Mouse (Mus musculus) CD4-positive, CD25-positive, alpha-beta regulatory T cell, adult 2 months (primary cell): ENCODE measurements at regions not wholly inside any gene's neighbourhood (a gene's known extent, or its start where the extent isn't known, plus 50 kb on each side); places are given as distances from the start of the nearest gene placed in this dataset.
A peak's percentile ranks its signal among the peaks of the same experiment; 100 is the strongest.

Source experiments
- DNase-seq: peaks from one replicate; pipeline ENCODE4 v3.0.0-alpha.2; 2012; ENCODE audit warnings: low read depth, low spot score

DNA sequence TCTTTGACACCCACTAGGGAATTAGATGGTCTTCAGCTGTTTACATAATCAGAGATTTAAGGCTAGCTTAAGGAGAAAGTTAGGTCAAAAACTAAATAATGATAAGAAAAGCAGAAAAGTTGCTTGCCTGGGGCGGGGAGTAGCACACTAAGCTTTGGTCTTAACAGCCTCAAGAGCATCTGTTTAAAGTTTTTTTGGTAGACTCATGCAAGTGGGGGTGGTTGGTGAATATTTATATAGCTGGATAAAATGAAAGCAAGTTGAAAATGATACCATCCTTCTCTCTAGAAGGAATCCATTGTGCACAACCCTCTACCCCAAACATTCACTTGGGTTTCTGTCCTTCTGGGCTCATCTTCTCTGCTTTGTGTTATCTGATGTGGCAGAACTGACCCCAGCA, 85.3 kb upstream of the Lifr start:
- no peak for DNase-seq

DNA sequence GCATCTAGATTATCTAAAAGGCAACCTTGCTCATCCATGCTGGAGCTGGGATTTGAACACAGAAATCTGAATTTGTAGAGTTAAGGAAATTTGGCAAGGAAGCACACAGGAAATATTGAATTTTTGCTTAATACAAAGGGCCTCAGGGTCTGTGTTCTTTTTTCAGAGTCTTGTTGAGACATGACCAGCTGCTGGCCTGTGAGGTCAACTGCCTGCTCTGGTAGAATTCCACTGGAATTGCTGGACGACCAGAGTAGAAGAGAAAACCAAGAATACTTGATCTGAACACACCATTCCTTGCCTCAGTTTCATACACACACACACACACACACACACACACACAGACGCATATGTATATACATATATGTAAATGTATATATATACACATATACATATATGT, 84.1 kb upstream of the Lifr start:
- no peak for DNase-seq

DNA sequence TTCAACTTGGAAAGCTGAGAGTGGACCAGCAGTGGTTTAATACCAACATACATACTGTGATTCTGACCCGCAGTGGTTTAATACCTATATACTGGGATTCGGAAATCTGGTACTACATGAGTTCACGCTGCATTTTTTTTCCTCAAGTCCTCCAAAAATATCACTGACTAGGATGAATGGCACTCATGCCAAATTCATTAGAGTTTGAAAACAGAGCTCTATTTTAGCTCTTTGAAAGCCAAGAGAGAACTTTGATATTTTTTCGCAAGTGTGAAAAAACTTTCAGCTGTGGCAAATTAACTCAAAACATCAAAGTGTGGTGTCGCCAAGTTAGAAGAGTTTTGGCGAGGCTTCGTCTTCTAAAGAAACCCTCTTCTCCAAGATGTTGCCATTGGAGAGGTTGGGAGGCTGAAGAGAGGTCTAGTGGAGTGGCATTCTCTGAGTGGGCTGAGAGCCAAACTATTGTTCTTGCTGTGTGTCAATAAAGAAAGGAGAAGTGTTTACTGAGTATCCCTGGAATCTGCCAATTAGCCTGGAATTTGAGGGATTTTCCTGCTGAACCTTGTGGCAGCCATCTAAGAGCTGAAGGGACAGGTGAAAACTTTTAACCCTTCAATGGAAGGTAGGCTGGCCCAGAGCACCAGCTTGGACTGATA, 81.6 kb upstream of the Lifr start:
- DNase-seq = no peak

DNA sequence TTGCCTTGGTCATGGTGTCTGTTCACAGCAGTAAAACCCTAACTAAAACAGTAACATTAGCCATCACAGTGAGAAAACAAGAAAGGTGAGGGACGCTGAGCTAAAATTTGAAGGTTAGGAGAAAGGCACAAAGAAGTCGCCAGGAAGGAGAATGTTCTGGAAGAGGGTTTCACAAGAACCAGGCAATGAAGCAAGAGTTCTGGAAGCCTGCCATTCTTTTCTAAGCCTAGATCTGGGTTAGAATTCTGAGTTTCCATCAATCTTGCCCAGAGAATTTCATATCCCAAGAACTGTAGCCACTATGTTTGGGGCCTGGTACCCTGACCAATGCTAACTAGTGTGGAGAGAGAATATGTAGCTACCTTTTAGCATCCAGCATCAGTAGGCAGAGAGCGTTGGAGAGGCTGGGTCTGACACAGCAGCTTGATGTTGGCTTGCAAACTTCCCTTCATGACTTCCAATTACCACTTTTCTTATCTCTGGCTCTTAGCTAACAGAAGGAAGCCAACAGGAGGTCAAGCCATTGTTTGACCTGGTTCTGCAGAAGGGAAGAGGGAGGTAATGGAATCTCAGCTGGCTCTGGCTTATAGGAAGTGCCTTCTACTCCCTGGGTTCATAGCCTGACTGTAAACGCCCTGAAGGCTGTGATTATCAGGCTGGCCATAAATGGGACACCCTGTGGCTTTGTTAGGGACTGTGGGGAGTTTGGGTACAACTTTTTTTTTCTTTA, 79.3 kb upstream of the Lifr start:
- DNase-seq = no peak

DNA sequence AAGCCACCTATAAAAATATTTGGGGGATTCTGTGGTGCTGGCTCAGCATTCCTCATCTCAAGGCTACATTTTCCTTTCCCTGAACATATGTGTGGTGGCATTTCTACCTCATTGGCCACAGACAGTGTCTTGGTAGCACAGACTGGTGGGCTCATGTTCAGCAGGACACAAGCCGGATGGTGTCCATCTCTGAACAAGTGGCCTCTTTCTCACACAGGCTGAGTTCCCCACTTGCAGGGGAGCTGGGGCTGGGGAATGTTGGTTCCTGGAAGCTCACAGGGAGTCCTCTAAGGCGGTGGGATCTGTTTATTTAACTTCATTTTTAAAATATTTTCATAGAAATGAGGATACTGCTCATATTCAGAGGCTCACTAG, 78.7 kb upstream of the Lifr start:
- DNase-seq = no peak

DNA sequence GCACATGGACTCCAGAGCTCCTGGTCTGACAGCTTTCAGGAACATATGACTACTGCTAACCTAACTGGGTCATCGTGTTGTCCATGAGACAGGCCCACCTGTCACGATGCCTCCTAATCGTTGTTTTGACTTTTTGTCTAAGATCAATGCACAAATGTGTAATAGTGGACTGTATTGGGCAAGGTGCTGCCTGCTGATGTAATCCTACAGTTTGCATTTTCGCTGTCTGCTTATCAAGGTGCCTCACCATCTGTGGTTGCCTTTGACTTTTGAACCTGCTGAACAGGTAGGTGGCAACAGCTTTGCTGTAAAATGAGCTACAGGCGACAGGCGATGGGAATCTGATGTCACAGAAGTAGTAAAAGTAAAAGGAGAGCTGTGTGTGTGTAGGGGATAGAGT, 78.0 kb upstream of the Lifr start:
- DNase-seq = no peak

DNA sequence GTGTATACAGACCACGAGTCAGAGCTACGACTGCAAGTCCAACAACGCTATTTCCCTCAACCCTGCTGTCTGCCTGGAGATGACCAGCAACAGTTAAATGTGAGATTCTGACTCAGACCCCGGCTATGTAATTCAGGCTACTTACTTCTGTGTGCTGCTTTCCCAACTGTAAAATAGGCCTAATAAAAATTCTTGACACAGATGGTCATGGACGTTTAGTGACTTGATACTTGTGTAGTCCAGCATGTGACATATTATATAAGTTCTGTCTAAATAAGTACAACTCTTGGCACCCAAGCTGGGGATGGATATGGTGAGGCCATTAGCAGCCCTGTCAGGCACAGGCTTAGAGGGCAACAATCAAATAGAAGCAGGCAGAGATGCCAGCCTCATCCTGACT, 77.4 kb upstream of the Lifr start:
- DNase-seq = no peak

DNA sequence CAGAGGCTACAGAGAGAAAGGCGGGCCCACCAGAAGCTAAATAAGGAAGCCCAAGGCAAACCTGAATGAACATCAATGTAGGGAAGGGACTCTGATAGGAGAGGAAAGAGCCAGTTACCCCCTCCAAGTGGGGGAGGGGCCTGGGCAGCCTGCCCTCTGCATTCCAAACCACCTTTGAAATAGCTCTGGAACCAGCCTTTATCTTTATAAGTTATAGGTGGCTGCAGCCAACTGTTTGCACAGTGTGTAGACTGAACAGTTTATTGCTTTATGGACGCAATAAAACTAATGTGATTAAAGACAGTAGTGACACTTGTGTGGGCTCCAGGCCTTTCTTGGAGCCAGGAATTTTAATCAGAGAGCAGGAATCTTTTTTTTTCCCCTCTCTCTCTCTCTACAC, 75.4 kb upstream of the Lifr start:
- DNase-seq = no peak

DNA sequence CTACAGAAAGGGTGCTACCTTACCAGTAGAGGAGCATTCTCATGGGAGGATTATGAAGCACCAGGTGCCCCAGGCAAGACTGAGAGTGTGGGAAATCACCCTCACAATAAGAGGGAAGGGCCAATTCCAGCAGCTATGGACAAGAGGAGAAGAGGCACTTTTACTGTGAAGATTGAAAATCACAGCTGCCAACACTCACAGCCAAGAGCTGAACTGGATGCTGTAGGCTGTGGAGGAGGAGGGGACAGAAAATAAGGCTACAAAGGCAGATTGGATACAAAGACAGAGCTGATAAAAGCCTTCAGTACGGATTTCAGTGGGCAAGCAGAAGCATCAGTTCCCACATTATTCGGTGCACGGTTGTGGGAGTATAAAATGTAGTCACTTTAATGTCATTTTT, 74.4 kb upstream of the Lifr start:
- DNase-seq = no peak

DNA sequence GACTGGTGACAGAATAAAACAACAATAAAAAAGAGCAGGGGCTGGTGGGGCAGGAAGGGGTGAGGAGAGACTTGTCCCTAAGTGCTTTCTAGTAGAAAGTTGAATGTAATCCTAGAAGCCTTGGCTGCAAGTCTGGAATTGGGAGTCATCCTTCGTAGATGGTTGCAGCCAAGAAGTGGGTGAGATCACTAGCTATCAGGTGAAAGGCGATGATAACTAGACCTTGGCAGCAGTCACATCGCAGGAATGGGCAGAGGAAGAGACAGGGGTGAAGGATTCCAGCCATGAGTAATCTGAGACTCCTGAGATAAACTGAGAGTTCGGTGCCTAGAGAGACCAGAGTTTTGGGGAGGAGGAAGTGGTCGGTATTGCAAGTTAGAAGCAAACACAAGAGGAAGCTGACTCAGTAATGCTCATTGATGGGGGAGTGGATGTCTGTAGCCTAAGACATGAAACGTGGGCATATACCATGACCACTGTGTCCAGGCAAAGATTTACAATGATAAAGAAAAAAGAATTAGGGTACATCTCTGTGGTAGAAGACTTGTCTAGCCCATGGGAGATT, 73.1 kb upstream of the Lifr start:
- no peak for DNase-seq

DNA sequence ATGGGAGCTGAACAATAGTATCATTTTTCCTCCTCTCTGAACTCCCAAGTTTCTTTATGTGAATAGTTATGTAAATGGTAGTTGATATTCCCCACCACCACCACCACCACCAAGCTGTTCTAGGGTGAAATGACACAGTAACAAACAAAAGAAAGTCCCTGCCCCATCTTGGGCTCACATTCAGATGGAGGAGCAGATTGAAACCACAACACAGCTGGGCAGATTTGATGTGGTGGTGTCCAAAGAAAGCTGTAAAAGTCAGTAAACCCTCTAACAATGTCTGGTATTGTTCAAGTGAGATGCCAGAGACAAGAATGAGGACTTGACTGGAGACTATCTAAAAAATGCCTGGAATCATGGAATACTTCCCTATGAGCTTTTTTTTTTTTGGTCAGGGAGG, 67.8 kb upstream of the Lifr start:
- DNase-seq = no peak

DNA sequence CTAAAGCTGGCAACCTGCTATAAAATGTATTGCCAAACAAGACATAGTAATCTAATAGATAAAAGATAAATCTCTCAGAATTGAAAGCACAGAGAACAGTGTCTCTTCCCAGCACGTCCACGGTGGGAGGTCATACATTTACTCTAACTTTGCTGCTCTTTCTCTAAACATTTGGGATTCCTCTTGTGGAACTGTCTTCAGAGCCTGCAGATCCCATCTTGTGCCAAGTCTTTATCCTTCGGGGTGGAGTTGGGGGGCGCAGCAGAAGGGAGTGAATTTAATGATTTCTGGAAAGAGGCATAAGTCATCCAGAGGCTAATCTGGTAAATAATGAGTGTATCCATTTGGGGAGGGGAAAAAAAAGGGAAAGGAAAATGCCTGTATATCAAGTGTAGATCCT, 65.2 kb upstream of the Lifr start:
- no peak for DNase-seq

DNA sequence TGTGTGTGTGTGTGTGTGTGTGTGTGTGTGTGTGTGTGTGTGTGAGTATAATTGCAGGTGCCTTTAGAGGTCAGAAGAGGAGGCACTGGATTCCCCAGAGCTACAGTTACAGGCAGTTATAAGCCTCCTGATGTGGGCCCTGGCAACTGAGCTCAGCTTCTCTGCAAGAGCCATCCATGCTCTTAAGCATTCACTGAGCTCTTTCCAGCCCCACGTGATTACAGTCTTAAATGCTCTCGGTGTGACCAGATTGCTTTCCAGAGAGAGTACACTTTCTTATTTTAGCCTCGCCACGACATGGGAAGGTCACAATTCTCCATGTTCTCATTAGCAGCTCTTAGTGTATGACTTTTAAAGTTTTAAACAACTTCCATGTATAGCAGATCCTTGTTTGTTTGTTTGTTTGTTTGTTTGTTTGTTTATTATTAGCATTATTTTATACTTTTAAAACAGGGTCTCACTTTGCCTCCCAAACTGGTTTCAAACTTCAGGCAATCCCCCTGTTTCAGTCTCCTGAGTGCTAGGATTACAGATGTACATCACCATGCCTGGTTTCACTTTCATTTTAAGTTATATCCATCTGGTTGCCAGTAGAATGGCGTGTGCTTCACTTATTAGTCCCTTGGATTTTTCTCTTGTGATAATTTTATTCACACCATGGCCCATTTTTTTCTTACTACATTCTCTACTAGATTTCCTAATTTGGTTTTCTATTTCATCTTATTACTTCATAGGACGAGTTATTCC, 58.9 kb upstream of the Lifr start:
- peak; percentile 1 for DNase-seq

DNA sequence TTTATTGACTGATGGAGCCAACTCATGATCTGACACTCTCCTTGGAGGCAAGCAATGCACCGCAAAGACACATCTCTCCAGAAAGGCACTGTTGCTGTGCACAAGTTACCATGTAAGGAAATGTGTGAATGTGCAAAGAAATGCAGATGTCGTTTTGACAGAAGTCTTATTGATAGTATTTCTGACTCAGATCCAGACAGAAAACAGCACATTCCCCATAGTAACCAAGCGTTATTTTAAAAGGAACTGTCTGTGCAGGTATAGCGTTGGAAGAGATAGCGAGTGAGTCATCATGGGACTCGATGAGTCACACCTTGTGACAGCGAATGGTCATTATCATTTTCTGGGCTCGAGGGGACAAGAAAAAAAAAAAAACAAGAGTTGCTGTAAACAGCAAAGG, 52.9 kb upstream of the Lifr start:
- DNase-seq = no peak

DNA sequence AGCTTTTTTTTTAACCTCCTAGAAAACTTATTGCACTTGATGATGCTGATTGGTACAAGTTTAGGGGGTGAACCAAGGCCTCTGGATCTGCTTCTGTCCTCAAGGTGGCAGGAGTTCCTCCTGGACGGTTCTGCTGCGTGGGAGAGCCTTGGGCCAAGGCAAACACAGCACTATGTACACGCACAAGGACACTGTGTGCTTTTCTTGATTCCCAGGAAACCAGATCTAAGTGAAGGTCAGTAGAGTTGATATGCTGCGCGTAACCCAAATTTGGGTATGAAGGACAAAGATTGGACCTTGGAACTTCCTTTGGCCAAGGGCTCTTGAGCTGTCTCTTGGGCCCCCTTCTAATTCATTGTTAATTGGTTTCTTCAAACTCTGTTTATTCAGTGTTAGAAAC, 51.3 kb upstream of the Lifr start:
- no peak for DNase-seq

DNA sequence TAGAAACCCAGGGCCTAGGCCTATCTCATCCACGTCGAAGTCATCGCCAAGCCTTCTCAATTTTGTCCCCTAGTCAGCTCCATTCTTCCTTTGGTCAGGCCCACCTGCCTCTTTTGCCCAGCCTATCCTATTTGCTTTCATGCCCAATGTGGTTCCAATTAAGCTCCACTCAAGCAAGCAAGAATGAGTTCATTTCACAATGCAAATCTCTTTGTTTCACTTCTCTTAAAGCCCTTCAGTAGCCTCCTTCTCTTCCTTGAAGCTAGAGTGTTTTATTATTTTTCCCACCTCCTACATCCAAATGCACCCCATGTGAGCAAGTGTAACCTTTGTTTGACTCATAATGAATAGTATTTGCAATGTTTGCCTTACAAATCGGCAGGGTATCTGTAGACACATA, 50.6 kb upstream of the Lifr start:
- DNase-seq = no peak
